Mouse (Mus musculus): ENCODE results near the gene Islr2. TPM values are rescaled to one million over a fixed set of nuclear protein-coding genes. Genes with fewer than 3 reads are reported as not detected.
A peak's percentile ranks its signal among the peaks of the same experiment; 100 is the strongest.

The Islr2 gene
- polyA plus RNA-seq, 1 experiment from 2014 or later, result 7.2 TPM

- no peaks in the 10 kb centered on the region for H3K36me3 ChIP-seq (replicated peaks; ENCODE audit: control insufficient read depth, insufficient read depth)
- H3K9ac ChIP-seq, result peak overlapping the region; percentile 51
- peaks cover 99% of the 10 kb centered on the region for H3K27me3 ChIP-seq (ENCODE audit: control insufficient read depth, insufficient read depth, low read length)
- peak overlapping the region; percentile 31 for H3K4me3 ChIP-seq (replicated peaks; ENCODE audit: low read length)
- peak overlapping the region; percentile 72 for H3K27ac ChIP-seq
- DNase-seq (ENCODE audit: low spot score) (no peak), ATAC-seq (ENCODE audit: low FRiP score) (no peak)
- peaks cover 37% of the 10 kb centered on the region for H3K4me1 ChIP-seq (replicated peaks; ENCODE audit: control insufficient read depth, insufficient read depth, low read length)
- no peaks in the 10 kb centered on the region for H3K9me3 ChIP-seq (ENCODE audit: control insufficient read depth, low read length)
- whole genome bisulfite sequencing, result under 1% methylated on average over 41 of the region's 41 CpGs
- H3K4me2 ChIP-seq (replicated peaks), result peak overlapping the region; percentile 53
Observed at GRCm38 (mm10) chr9:58199381-58200269, 4.5 kb downstream of the Islr2 start.

GRCm38 (mm10) chr9:58198801-58199371, 5.2 kb downstream of the Islr2 start:
- WGBS, result 3% methylated on average over 38 of the region's 38 CpGs
- Histone ChIP-seq H3K4me3 (replicated peaks; ENCODE audit: low read length) (peak overlapping the region; percentile 31), H3K4me2 (replicated peaks) (peak overlapping the region; percentile 53), H3K27ac (peak overlapping the region; percentile 72), H3K9me3 (ENCODE audit: control insufficient read depth, low read length) (no peaks in the 10 kb centered on the region), H3K9ac (peak overlapping the region; percentile 51), H3K27me3 (ENCODE audit: control insufficient read depth, insufficient read depth, low read length) (peaks cover 100% of the 10 kb centered on the region), H3K4me1 (replicated peaks; ENCODE audit: control insufficient read depth, insufficient read depth, low read length) (peaks cover 37% of the 10 kb centered on the region), H3K36me3 (replicated peaks; ENCODE audit: control insufficient read depth, insufficient read depth) (no peaks in the 10 kb centered on the region)
- DNase-seq (ENCODE audit: low spot score), result no peak
- ATAC-seq (ENCODE audit: low FRiP score), result no peak

- peaks cover 92% of the 10 kb centered on the region for H3K27me3 ChIP-seq (ENCODE audit: control insufficient read depth, insufficient read depth, low read length)
- no peaks in the 10 kb centered on the region for H3K36me3 ChIP-seq (replicated peaks; ENCODE audit: control insufficient read depth, insufficient read depth)
- peak overlapping the region; percentile 31 for H3K4me3 ChIP-seq (replicated peaks; ENCODE audit: low read length)
- H3K4me2 ChIP-seq (replicated peaks), result peak overlapping the region; percentile 53
- peak overlapping the region; percentile 44 for H3K27ac ChIP-seq
- peak overlapping the region; percentile 63 for H3K9ac ChIP-seq
- H3K4me1 ChIP-seq (replicated peaks; ENCODE audit: control insufficient read depth, insufficient read depth, low read length), result peaks cover 37% of the 10 kb centered on the region
- WGBS, result under 1% methylated on average over 57 of the region's 58 CpGs
- ATAC-seq (ENCODE audit: low FRiP score) (0 out of 2 replicates have a peak, but pooled peaks have one; percentile 25), DNase-seq (ENCODE audit: low spot score) (peak; percentile 42)
- no peaks in the 10 kb centered on the region for H3K9me3 ChIP-seq (ENCODE audit: control insufficient read depth, low read length)
Observed at GRCm38 (mm10) chr9:58197781-58198701, 6.1 kb downstream of the Islr2 start.

- ATAC-seq (ENCODE audit: low FRiP score), result no peak
- H3K4me3 ChIP-seq (replicated peaks; ENCODE audit: low read length), result peak overlapping the region; percentile 31
- peak overlapping the region; percentile 44 for H3K27ac ChIP-seq
- no peak for DNase-seq (ENCODE audit: low spot score)
- H3K9ac ChIP-seq, result peak overlapping the region; percentile 63
- WGBS, result 2% methylated on average over 46 of the region's 46 CpGs
- H3K9me3 ChIP-seq (ENCODE audit: control insufficient read depth, low read length), result no peaks in the 10 kb centered on the region
- H3K4me2 ChIP-seq (replicated peaks), result peak overlapping the region; percentile 53
- H3K4me1 ChIP-seq (replicated peaks; ENCODE audit: control insufficient read depth, insufficient read depth, low read length), result peaks cover 29% of the 10 kb centered on the region
- peaks cover 81% of the 10 kb centered on the region for H3K27me3 ChIP-seq (ENCODE audit: control insufficient read depth, insufficient read depth, low read length)
- no peaks in the 10 kb centered on the region for H3K36me3 ChIP-seq (replicated peaks; ENCODE audit: control insufficient read depth, insufficient read depth)
Observed at GRCm38 (mm10) chr9:58196610-58197567, 7.2 kb downstream of the Islr2 start.

- H3K9me3 ChIP-seq (ENCODE audit: control insufficient read depth, low read length), result no peaks in the 10 kb centered on the region
- H3K27me3 ChIP-seq (ENCODE audit: control insufficient read depth, insufficient read depth, low read length), result peaks cover 73% of the 10 kb centered on the region
- H3K9ac ChIP-seq, result peak overlapping the region; percentile 63
- ATAC-seq (ENCODE audit: low FRiP score) (no peak), DNase-seq (ENCODE audit: low spot score) (no peak)
- H3K4me1 ChIP-seq (replicated peaks; ENCODE audit: control insufficient read depth, insufficient read depth, low read length), result peaks cover 29% of the 10 kb centered on the region
- peak overlapping the region; percentile 53 for H3K4me2 ChIP-seq (replicated peaks)
- peak overlapping the region; percentile 31 for H3K4me3 ChIP-seq (replicated peaks; ENCODE audit: low read length)
- 4% methylated on average over 14 of the region's 14 CpGs for WGBS
- no peaks in the 10 kb centered on the region for H3K36me3 ChIP-seq (replicated peaks; ENCODE audit: control insufficient read depth, insufficient read depth)
- peak overlapping the region; percentile 32; the same call in 1 of the 2 replicates for H3K27ac ChIP-seq
Observed at GRCm38 (mm10) chr9:58196141-58196540, 8.0 kb downstream of the Islr2 start.

GRCm38 (mm10) chr9:58195671-58196070, 8.4 kb downstream of the Islr2 start:
- Histone ChIP-seq H3K36me3 (replicated peaks; ENCODE audit: control insufficient read depth, insufficient read depth) (no peaks in the 10 kb centered on the region), H3K4me3 (replicated peaks; ENCODE audit: low read length) (peak overlapping the region; percentile 31), H3K27me3 (ENCODE audit: control insufficient read depth, insufficient read depth, low read length) (peaks cover 72% of the 10 kb centered on the region), H3K9me3 (ENCODE audit: control insufficient read depth, low read length) (no peaks in the 10 kb centered on the region), H3K4me2 (replicated peaks) (peak overlapping the region; percentile 53), H3K4me1 (replicated peaks; ENCODE audit: control insufficient read depth, insufficient read depth, low read length) (peaks cover 29% of the 10 kb centered on the region), H3K9ac (peak overlapping the region; percentile 63), H3K27ac (peak overlapping the region; percentile 32; the same call in 1 of the 2 replicates)
- no peak for ATAC-seq (ENCODE audit: low FRiP score)
- 18% methylated on average over 1 of the region's 1 CpGs for WGBS
- DNase-seq (ENCODE audit: low spot score), result no peak

- peaks cover 26% of the 10 kb centered on the region for H3K4me1 ChIP-seq (replicated peaks; ENCODE audit: control insufficient read depth, insufficient read depth, low read length)
- no peak overlapping the region for H3K9ac ChIP-seq
- H3K36me3 ChIP-seq (replicated peaks; ENCODE audit: control insufficient read depth, insufficient read depth), result no peaks in the 10 kb centered on the region
- H3K4me3 ChIP-seq (replicated peaks; ENCODE audit: low read length), result no peak overlapping the region
- ATAC-seq (ENCODE audit: low FRiP score), result no peak
- no peak overlapping the region for H3K27ac ChIP-seq
- 71% methylated on average over 9 of the region's 9 CpGs for WGBS
- no peak for DNase-seq (ENCODE audit: low spot score)
- H3K27me3 ChIP-seq (ENCODE audit: control insufficient read depth, insufficient read depth, low read length), result peaks cover 57% of the 10 kb centered on the region
- no peaks in the 10 kb centered on the region for H3K9me3 ChIP-seq (ENCODE audit: control insufficient read depth, low read length)
- no peak overlapping the region; the same call in 1 of the 2 replicates for H3K4me2 ChIP-seq (replicated peaks)
Observed at GRCm38 (mm10) chr9:58194222-58194621, 9.9 kb downstream of the Islr2 start.

- Histone ChIP-seq H3K4me2 (replicated peaks) (no peak overlapping the region), H3K4me3 (replicated peaks; ENCODE audit: low read length) (no peak overlapping the region), H3K36me3 (replicated peaks; ENCODE audit: control insufficient read depth, insufficient read depth) (no peaks in the 10 kb centered on the region), H3K9me3 (ENCODE audit: control insufficient read depth, low read length) (no peaks in the 10 kb centered on the region), H3K9ac (no peak overlapping the region), H3K4me1 (replicated peaks; ENCODE audit: control insufficient read depth, insufficient read depth, low read length) (no peaks in the 10 kb centered on the region), H3K27ac (no peak overlapping the region), H3K27me3 (ENCODE audit: control insufficient read depth, insufficient read depth, low read length) (no peaks in the 10 kb centered on the region)
- ATAC-seq (ENCODE audit: low FRiP score) (no peak), DNase-seq (ENCODE audit: low spot score) (no peak)
- WGBS, result 74% methylated on average over 6 of the region's 6 CpGs
Observed at GRCm38 (mm10) chr9:58184456-58184855, 19.7 kb downstream of the Islr2 start.

Measured in hindbrain, embryonic 14.5 days (tissue).